Mouse (Mus musculus) neural tube, embryonic 14.5 days (tissue): ENCODE measurements around the gene Cfl1. TPM values are rescaled to one million over a fixed set of nuclear protein-coding genes. Genes with fewer than 3 reads are reported as not detected.

ENCODE experiments used
- ATAC-seq: fragments of 200-750 bp; cut with Nextera tagmentation; 2 replicates; pipeline ENCODE4 v1.8.0; 2017; ENCODE audit warnings: low read depth, mild to moderate bottlenecking, moderate TSS enrichment, moderate library complexity
- H3K27ac ChIP-seq: fragments of 300-500 bp; sonication (generic); 2 replicates; pipeline ENCODE4 v1.5.1; 2014; ENCODE audit warnings: low read depth, mild to moderate bottlenecking, control low read depth, low read length, moderate library complexity, mixed read lengths
- H3K27me3 ChIP-seq: fragments of 300-500 bp; sonication (generic); 2 replicates; pipeline ENCODE4 v1.6.1; 2014; ENCODE audit warnings: low read length; ENCODE audit not compliant: control insufficient read depth, insufficient read depth
- H3K36me3 ChIP-seq: fragments of 300-500 bp; sonication (generic); 2 replicates; pipeline ENCODE4 v1.6.1; 2014; ENCODE audit warnings: low read length, mixed read lengths; ENCODE audit not compliant: control insufficient read depth, insufficient read depth
- H3K4me1 ChIP-seq: fragments of 300-500 bp; sonication (generic); 2 replicates; pipeline ENCODE4 v1.6.1; 2014; ENCODE audit warnings: low read length; ENCODE audit not compliant: control insufficient read depth, insufficient read depth
- H3K4me2 ChIP-seq: fragments of 300-500 bp; sonication (generic); 2 replicates; pipeline ENCODE4 v1.6.1; 2014; ENCODE audit warnings: mild to moderate bottlenecking, low read depth, low read length, control low read depth
- H3K4me3 ChIP-seq: fragments of 300-500 bp; sonication (generic); 2 replicates; pipeline ENCODE4 v1.5.1; 2014; ENCODE audit warnings: low read depth, low read length, control low read depth, mixed read lengths
- H3K9ac ChIP-seq: fragments of 300-500 bp; sonication (generic); replicated peaks from 2 replicates; pipeline ENCODE4 v1.6.1; 2014; ENCODE audit warnings: low read depth, mild to moderate bottlenecking, control low read depth, low read length, mixed read lengths
- H3K9me3 ChIP-seq: fragments of 300-500 bp; sonication (generic); 2 replicates; pipeline ENCODE4 v1.6.1; 2016; ENCODE audit warnings: low read length; ENCODE audit not compliant: control insufficient read depth
- WGBS: fragments of 180-500 bp; shearing (Covaris S2); extraction: QIAGEN DNeasy Blood & Tissue Kit; methylation state at CpG from one replicate; pipeline ENCODE4 v1.1.7; 2014; 5-methylcytosine and 5-hydroxymethylcytosine counted together
- polyA plus RNA-seq: library from polyadenylated mRNA; unstranded; fragments of >200 nt; fragmentation: Nextera tagmentation; extraction: Ambion mirVana; gene quantifications from 2 replicates; pipeline ENCODE4 v1.2.1, GENCODE M21; 2014

Cfl1 gene
- polyA plus RNA-seq, 1 experiment from 2014 or later: 3,739 TPM

- WGBS: 27% methylated on average over 7 of the region's 7 CpGs
- H3K4me2 ChIP-seq: no peak overlapping the region
Observed at GRCm38 (mm10) chr19:5530138-5530524, 39.9 kb downstream of the Cfl1 start.

DNA sequence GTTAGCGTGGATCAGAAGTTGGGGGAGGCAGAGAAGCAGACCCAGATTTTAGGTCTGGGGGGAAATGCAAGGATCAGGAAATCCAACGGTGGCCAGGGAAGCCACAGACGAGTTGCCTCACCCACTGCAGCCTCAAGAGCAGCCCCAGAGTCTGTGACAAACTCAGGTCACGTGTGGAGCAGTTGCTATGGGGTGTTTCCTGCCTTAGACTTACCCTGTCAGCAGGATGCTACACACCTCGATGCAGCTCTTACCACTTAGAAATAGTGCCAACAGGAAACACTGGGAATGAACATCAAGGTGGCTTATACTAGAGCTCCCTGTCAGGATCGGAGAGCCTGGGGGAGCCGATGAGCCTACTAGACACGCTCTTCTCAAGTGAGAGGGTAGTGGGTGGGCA, 42.3 kb downstream of the Cfl1 start:
- Histone ChIP-seq H3K36me3 (no peaks in the 10 kb centered on the region), H3K27me3 (no peaks in the 10 kb centered on the region), H3K9me3 (no peaks in the 10 kb centered on the region), H3K4me3 (no peak overlapping the region), H3K27ac (no peak overlapping the region), H3K9ac (no peak overlapping the region), H3K4me2 (no peak overlapping the region), H3K4me1 (0 out of 2 replicates have a peak, but pooled peaks cover 3% of the 10 kb centered on the region)
- ATAC-seq: no peak
- 74% methylated on average over 8 of the region's 8 CpGs for WGBS

More at GRCm38 (mm10) chr19:5530138-5530524, 39.9 kb downstream of the Cfl1 start:
- Histone ChIP-seq H3K27me3 (no peaks in the 10 kb centered on the region), H3K9ac (no peak overlapping the region), H3K4me3 (no peak overlapping the region), H3K27ac (no peak overlapping the region), H3K9me3 (no peaks in the 10 kb centered on the region), H3K36me3 (no peaks in the 10 kb centered on the region), H3K4me1 (0 out of 2 replicates have a peak, but pooled peaks cover 3% of the 10 kb centered on the region)
- ATAC-seq: no peak

DNA sequence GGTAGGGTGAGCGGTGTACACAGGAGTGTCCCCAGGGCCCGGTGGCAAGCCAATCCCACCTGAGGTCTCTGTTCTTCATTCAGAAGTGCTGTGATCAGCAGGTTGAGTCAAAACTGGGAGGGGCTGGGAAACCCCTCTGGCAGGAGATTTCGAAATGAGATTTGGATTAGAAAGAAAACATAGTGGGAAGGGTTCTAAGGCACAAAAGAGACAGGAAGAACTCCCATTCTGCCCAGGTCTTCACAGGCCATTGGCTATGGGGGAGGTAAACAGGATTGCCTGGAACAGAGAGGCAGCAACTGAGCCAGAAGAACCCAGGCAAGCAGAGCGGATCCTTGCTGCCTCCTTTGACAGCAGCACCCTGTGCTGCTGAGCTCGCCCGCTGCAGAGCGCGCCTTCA, 48.5 kb downstream of the Cfl1 start:
- H3K4me1 ChIP-seq: no peaks in the 10 kb centered on the region
- WGBS: 79% methylated on average over 8 of the region's 8 CpGs
- no peak overlapping the region for H3K4me2 ChIP-seq
- no peak overlapping the region for H3K27ac ChIP-seq
- no peaks in the 10 kb centered on the region for H3K36me3 ChIP-seq
- H3K4me3 ChIP-seq: no peak overlapping the region
- no peaks in the 10 kb centered on the region for H3K9me3 ChIP-seq
- no peak overlapping the region for H3K9ac ChIP-seq
- H3K27me3 ChIP-seq: no peaks in the 10 kb centered on the region
- ATAC-seq: no peak

- 86% methylated on average over 9 of the region's 9 CpGs for WGBS
- H3K4me1 ChIP-seq: no peaks in the 10 kb centered on the region
- H3K27me3 ChIP-seq: no peaks in the 10 kb centered on the region
- H3K27ac ChIP-seq: no peak overlapping the region
- no peak overlapping the region for H3K9ac ChIP-seq
- H3K4me3 ChIP-seq: no peak overlapping the region
- ATAC-seq: no peak
- H3K4me2 ChIP-seq: no peak overlapping the region
- H3K9me3 ChIP-seq: no peaks in the 10 kb centered on the region
- H3K36me3 ChIP-seq: no peaks in the 10 kb centered on the region
Observed at GRCm38 (mm10) chr19:5543362-5543761, 53.1 kb downstream of the Cfl1 start.

DNA sequence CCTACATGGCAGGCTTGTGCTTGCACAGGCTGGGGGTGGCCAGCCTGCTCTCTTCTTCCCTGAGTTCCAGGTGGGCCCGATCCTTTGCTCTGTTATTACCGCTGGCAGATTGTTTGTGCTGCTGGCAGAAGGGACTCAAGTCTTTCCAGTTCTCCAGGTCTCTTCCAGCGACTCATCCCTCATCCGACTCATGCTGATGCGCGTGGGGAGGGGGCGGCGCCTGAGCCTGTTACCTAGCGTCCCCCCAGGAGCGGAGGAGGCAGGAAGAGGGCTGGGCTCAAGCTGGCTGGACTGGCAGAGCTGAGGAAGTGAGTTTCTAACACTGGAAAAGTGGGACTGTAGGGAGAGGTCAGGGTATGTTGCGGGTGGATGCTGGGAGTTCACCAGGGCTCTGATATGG, 53.8 kb downstream of the Cfl1 start:
- no peak for ATAC-seq
- WGBS: 53% methylated on average over 11 of the region's 11 CpGs
- H3K4me2 ChIP-seq: no peak overlapping the region
- H3K27ac ChIP-seq: no peak overlapping the region
- no peaks in the 10 kb centered on the region for H3K27me3 ChIP-seq
- H3K4me1 ChIP-seq: no peaks in the 10 kb centered on the region
- H3K36me3 ChIP-seq: no peaks in the 10 kb centered on the region
- H3K9ac ChIP-seq: no peak overlapping the region
- H3K4me3 ChIP-seq: no peak overlapping the region
- H3K9me3 ChIP-seq: no peaks in the 10 kb centered on the region

Other genes starting within 250 kb of the Cfl1 start
- 56.9 TPM in 2 replicates for gene Pacs1, start 217.3 kb upstream of the Cfl1 start, polyA plus RNA-seq
- gene Sf3b2, start 195.0 kb upstream of the Cfl1 start, polyA plus RNA-seq: 321 and 329 TPM in 2 replicates
- 31.0 and 38.3 TPM in 2 replicates for gene Gal3st3, start 192.1 kb upstream of the Cfl1 start, polyA plus RNA-seq
- gene Catsper1, start 154.7 kb upstream of the Cfl1 start, polyA plus RNA-seq: not detected in 2 replicates
- gene Cst6, start 140.9 kb upstream of the Cfl1 start, polyA plus RNA-seq: 10.7 and 10.8 TPM in 2 replicates
- 38.7 and 41.6 TPM in 2 replicates for gene Eif1ad, start 123.7 kb upstream of the Cfl1 start, polyA plus RNA-seq
- 274 and 327 TPM in 2 replicates for gene Banf1, start 123.3 kb upstream of the Cfl1 start, polyA plus RNA-seq
- gene Sart1, start 101.8 kb upstream of the Cfl1 start, polyA plus RNA-seq: 55.6 and 69.2 TPM in 2 replicates
- gene Tsga10ip, start 87.9 kb upstream of the Cfl1 start, polyA plus RNA-seq: not detected in 2 replicates
- gene Drap1, start 65.5 kb upstream of the Cfl1 start, polyA plus RNA-seq: 208 and 254 TPM in 2 replicates
- gene AI837181, start 65.3 kb upstream of the Cfl1 start, polyA plus RNA-seq: 57.0 and 67.2 TPM in 2 replicates
- gene Fosl1, start 42.9 kb upstream of the Cfl1 start, polyA plus RNA-seq: not detected in 2 replicates
- 8.0 and 11.0 TPM in 2 replicates for gene Ccdc85b, start 32.6 kb upstream of the Cfl1 start, polyA plus RNA-seq
- 169 and 179 TPM in 2 replicates for gene Fibp, start 29.8 kb upstream of the Cfl1 start, polyA plus RNA-seq
- 4.2 and 4.4 TPM in 2 replicates for gene Ctsw, start 21.9 kb upstream of the Cfl1 start, polyA plus RNA-seq
- gene Efemp2, start 16.5 kb upstream of the Cfl1 start, polyA plus RNA-seq: 30.4 and 45.1 TPM in 2 replicates
- gene Mus81, start 2.1 kb upstream of the Cfl1 start, polyA plus RNA-seq: 43.6 and 45.3 TPM in 2 replicates
- gene 1700020D05Rik, start 13.3 kb downstream of the Cfl1 start, polyA plus RNA-seq: 0.71 and 0.75 TPM in 2 replicates
- gene Snx32, start 20.1 kb downstream of the Cfl1 start, polyA plus RNA-seq: 95.2 and 107 TPM in 2 replicates
- 0.14 TPM in 1 of 2 replicates, not detected in the other for gene Ovol1, start 70.2 kb downstream of the Cfl1 start, polyA plus RNA-seq
- gene Ap5b1, start 77.6 kb downstream of the Cfl1 start, polyA plus RNA-seq: 2.6 and 3.7 TPM in 2 replicates
- 49.8 and 51.7 TPM in 2 replicates for gene Rnaseh2c, start 111.4 kb downstream of the Cfl1 start, polyA plus RNA-seq
- gene Kat5, start 119.8 kb downstream of the Cfl1 start, polyA plus RNA-seq: 45.6 and 47.3 TPM in 2 replicates
- 26.9 and 31.0 TPM in 2 replicates for gene Rela, start 147.0 kb downstream of the Cfl1 start, polyA plus RNA-seq
- gene Sipa1, start 173.3 kb downstream of the Cfl1 start, polyA plus RNA-seq: 7.7 and 12.6 TPM in 2 replicates
- 6.8 and 11.1 TPM in 2 replicates for gene Map3k11, start 198.3 kb downstream of the Cfl1 start, polyA plus RNA-seq
- 34.4 and 34.5 TPM in 2 replicates for gene Pcnx3, start 198.5 kb downstream of the Cfl1 start, polyA plus RNA-seq
- gene Kcnk7, start 213.9 kb downstream of the Cfl1 start, polyA plus RNA-seq: not detected in 2 replicates
- 7.8 and 8.9 TPM in 2 replicates for gene Ehbp1l1, start 235.9 kb downstream of the Cfl1 start, polyA plus RNA-seq
- gene Fam89b, start 239.2 kb downstream of the Cfl1 start, polyA plus RNA-seq: 145 and 152 TPM in 2 replicates